Mouse (Mus musculus) small intestine, adult 2 months (tissue): ENCODE results near the gene Eif3b.

ENCODE experiments used
- CTCF ChIP-seq: fragments of 200-500 bp; IDR thresholded peaks from 2 replicates; pipeline ENCODE4 v1.5.1; 2012; ENCODE audit warnings: low read depth, mild to moderate bottlenecking, control low read depth, inconsistent platforms, low read length, moderate library complexity, mixed read lengths; ENCODE audit not compliant: insufficient replicate concordance, insufficient read length; ENCODE audit errors: extremely low read depth
- POLR2A ChIP-seq: fragments of 200-500 bp; IDR thresholded peaks from 2 replicates; pipeline ENCODE4 v1.6.1; 2012; ENCODE audit warnings: low read depth, mild to moderate bottlenecking, control low read depth, inconsistent platforms, low read length, moderate library complexity

DNA sequence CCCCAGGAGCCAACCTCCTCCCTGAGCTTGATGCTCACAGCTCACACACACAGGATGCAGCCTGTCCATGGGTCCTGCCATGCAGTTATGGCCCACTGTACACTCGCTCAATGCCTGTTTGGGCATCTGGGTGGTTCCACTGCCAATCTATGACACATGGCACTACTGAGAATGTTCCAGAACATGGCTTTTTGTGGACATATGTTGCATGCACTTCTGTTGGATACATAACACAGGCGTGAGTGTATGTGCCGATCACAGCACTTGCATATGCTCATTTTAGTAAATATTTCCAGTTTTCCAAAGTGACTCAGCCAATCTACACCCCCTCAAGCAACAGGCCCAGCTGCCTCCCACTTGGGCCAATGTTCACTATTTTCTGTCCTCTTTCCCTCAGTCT is 47.5 kb upstream of the Eif3b start:
- TF ChIP-seq CTCF = no peak
- TF ChIP-seq POLR2A = no peak
